Mouse (Mus musculus): ENCODE results near the gene Celsr1. TPM values are rescaled to one million over a fixed set of nuclear protein-coding genes. Genes with fewer than 3 reads are reported as not detected.
"Not testable (repeated sequence)": the region's sequence is repeated elsewhere in the genome, so short reads cannot be mapped to it uniquely, and the experiment has no call there.

Celsr1 gene
- polyA plus RNA-seq, 1 experiment: 2.9 TPM

- peak overlapping the region; percentile 78 for H3K4me3 ChIP-seq (ENCODE audit: low read depth, low read length)
- TF ChIP-seq CTCF (IDR thresholded peaks at IDR 0.05; ENCODE audit: extremely low read depth, insufficient read length, insufficient replicate concordance, low read depth, low read length) (no peak), POLR2A (IDR thresholded peaks at IDR 0.05; ENCODE audit: low read depth, low read length) (no peak)
- peaks cover 47% of the 10 kb centered on the region for H3K4me1 ChIP-seq (ENCODE audit: control insufficient read depth, insufficient read depth, insufficient read length, low read length)
- no peaks in the 10 kb centered on the region for H3K27me3 ChIP-seq (ENCODE audit: control insufficient read depth, insufficient read depth, low read length)
- H3K36me3 ChIP-seq (ENCODE audit: control insufficient read depth, insufficient read depth, low read length): no peaks in the 10 kb centered on the region
- WGBS: 2% methylated on average over 49 of the region's 49 CpGs
- H3K27ac ChIP-seq (ENCODE audit: insufficient read depth, low read depth, low read length): peak overlapping the region; percentile 31
These were observed 25.6 kb upstream of the Celsr1 start for GRCm38 (mm10) chr15:86058931-86059834.

DNA sequence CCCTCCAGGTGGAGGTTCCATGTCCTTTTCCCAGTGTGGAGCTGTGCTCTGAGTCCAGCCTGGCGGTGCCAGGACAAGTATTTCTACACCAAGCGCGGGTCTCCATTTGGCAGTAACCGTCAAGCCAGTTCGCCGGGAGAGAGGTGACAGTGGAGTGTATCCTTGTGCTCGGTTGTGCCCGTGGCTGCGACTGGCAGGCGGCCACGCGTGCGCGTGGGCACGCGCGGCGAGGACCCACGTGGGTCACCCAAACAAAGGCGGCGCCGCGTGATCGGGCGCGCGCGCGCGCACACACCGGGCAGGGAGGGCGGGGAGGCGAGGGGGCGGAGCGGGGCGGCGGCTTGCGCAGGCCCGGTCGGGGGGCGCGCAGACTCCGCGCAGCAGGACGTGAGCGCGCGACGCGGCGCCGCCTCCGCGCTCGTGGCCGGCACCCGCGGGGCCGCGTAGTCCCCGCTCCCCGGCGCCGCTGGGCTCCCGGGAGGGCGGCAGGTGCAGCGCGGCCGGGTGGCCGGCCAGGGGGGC, 24.9 kb upstream of the Celsr1 start:
- 1% methylated on average over 70 of the region's 70 CpGs for WGBS
- H3K27me3 ChIP-seq (ENCODE audit: control insufficient read depth, insufficient read depth, low read length): no peaks in the 10 kb centered on the region
- H3K4me1 ChIP-seq (ENCODE audit: control insufficient read depth, insufficient read depth, insufficient read length, low read length): peaks cover 42% of the 10 kb centered on the region
- H3K36me3 ChIP-seq (ENCODE audit: control insufficient read depth, insufficient read depth, low read length): no peaks in the 10 kb centered on the region
- H3K27ac ChIP-seq (ENCODE audit: insufficient read depth, low read depth, low read length): peak overlapping the region; percentile 31
- H3K4me3 ChIP-seq (ENCODE audit: low read depth, low read length): peak overlapping the region; percentile 78
- no peak for TF ChIP-seq CTCF (IDR thresholded peaks at IDR 0.05; ENCODE audit: extremely low read depth, insufficient read length, insufficient replicate concordance, low read depth, low read length)
- TF ChIP-seq POLR2A (IDR thresholded peaks at IDR 0.05; ENCODE audit: low read depth, low read length): no peak

DNA sequence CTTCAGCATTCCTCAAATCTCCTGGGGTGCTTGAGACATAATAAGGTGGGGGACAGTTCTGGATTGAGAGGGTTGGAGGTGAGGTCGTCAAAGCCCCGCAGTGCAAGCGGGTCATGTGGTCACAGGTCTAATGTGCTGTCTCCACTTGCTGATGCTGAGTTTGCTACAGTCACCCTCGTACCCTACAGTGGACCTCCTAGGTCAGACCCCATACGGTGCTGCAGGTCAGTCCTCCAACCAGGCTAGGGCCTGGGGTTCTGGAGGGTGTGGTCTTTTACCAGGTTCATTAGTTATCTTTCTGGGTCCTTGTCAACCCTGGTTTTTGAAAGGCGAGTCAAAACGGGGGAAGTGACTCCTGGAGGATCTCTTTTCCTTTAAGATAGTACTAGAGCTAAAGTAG, 24.3 kb upstream of the Celsr1 start:
- 25% methylated on average over 7 of the region's 7 CpGs for WGBS
- TF ChIP-seq POLR2A (IDR thresholded peaks at IDR 0.05; ENCODE audit: low read depth, low read length) (no peak), CTCF (IDR thresholded peaks at IDR 0.05; ENCODE audit: extremely low read depth, insufficient read length, insufficient replicate concordance, low read depth, low read length) (no peak)
- H3K27me3 ChIP-seq (ENCODE audit: control insufficient read depth, insufficient read depth, low read length): no peaks in the 10 kb centered on the region
- H3K36me3 ChIP-seq (ENCODE audit: control insufficient read depth, insufficient read depth, low read length): no peaks in the 10 kb centered on the region
- 0 out of 2 replicates have a peak overlapping the region, but pooled peaks have one; percentile 3 for H3K27ac ChIP-seq (ENCODE audit: insufficient read depth, low read depth, low read length)
- H3K4me1 ChIP-seq (ENCODE audit: control insufficient read depth, insufficient read depth, insufficient read length, low read length): peaks cover 39% of the 10 kb centered on the region
- peak overlapping the region; percentile 78 for H3K4me3 ChIP-seq (ENCODE audit: low read depth, low read length)

DNA sequence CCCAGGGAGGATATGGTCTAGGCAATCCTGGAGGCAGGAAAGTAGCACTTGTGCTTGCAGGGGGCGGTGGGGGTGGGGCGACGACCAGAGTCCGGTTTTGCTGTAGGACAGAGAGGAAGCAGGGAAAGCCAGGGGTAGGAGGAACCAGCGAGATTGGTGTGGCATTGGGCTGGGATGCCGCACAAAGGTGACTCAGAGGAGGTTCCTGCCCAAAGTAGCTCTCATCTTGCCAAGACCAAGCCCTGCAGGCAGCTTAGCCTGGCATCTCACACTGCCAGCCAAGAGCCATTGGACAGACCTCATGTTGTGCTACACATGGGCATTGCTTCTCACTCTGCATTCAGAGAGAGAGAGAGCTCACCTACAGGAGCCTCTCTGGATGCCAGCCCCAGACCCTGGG, 23.8 kb upstream of the Celsr1 start, which contains the start of gene Gramd4:
TSS of gene Gramd4 (plus strand) at position 283 of the 400 bp plus-strand sequence.
- Histone ChIP-seq H3K36me3 (ENCODE audit: control insufficient read depth, insufficient read depth, low read length) (no peaks in the 10 kb centered on the region), H3K4me3 (ENCODE audit: low read depth, low read length) (peak within 1 kb of the TSS; percentile 78), H3K27ac (ENCODE audit: insufficient read depth, low read depth, low read length) (0 out of 2 replicates have a peak within 1 kb of the TSS, but pooled peaks have one; percentile 3), H3K4me1 (ENCODE audit: control insufficient read depth, insufficient read depth, insufficient read length, low read length) (peaks cover 38% of the 10 kb centered on the region), H3K27me3 (ENCODE audit: control insufficient read depth, insufficient read depth, low read length) (no peaks in the 10 kb centered on the region)
- WGBS: 27% methylated on average over 6 of the region's 6 CpGs
- TF ChIP-seq CTCF (IDR thresholded peaks at IDR 0.05; ENCODE audit: extremely low read depth, insufficient read length, insufficient replicate concordance, low read depth, low read length) (no peak), POLR2A (IDR thresholded peaks at IDR 0.05; ENCODE audit: low read depth, low read length) (no peak)

- Histone ChIP-seq H3K27me3 (ENCODE audit: control insufficient read depth, insufficient read depth, low read length) (no peaks in the 10 kb centered on the region), H3K27ac (ENCODE audit: insufficient read depth, low read depth, low read length) (no peak overlapping the region), H3K4me1 (ENCODE audit: control insufficient read depth, insufficient read depth, insufficient read length, low read length) (peaks cover 29% of the 10 kb centered on the region), H3K4me3 (ENCODE audit: low read depth, low read length) (no peak overlapping the region), H3K36me3 (ENCODE audit: control insufficient read depth, insufficient read depth, low read length) (no peaks in the 10 kb centered on the region)
- WGBS: 77% methylated on average over 5 of the region's 5 CpGs
- TF ChIP-seq CTCF (IDR thresholded peaks at IDR 0.05; ENCODE audit: extremely low read depth, insufficient read length, insufficient replicate concordance, low read depth, low read length): no peak
- no peak for TF ChIP-seq POLR2A (IDR thresholded peaks at IDR 0.05; ENCODE audit: low read depth, low read length)
These were observed 22.7 kb upstream of the Celsr1 start for GRCm38 (mm10) chr15:86056221-86056760.

GRCm38 (mm10) chr15:86054861-86055260, 21.3 kb upstream of the Celsr1 start:
- H3K4me3 ChIP-seq (ENCODE audit: low read depth, low read length); H3K27me3 ChIP-seq (ENCODE audit: control insufficient read depth, insufficient read depth, low read length); H3K36me3 ChIP-seq (ENCODE audit: control insufficient read depth, insufficient read depth, low read length); H3K27ac ChIP-seq (ENCODE audit: insufficient read depth, low read depth, low read length): not testable (repeated sequence)
- peaks cover 15% of the 10 kb centered on the region for H3K4me1 ChIP-seq (ENCODE audit: control insufficient read depth, insufficient read depth, insufficient read length, low read length)
- 89% methylated on average over 3 of the region's 3 CpGs for WGBS

- TF ChIP-seq POLR2A (IDR thresholded peaks at IDR 0.05; ENCODE audit: low read depth, low read length) (no peak), CTCF (IDR thresholded peaks at IDR 0.05; ENCODE audit: extremely low read depth, insufficient read length, insufficient replicate concordance, low read depth, low read length) (peak; percentile 83; the same call in 1 of the 2 replicates)
- 37% methylated on average over 2 of the region's 2 CpGs for WGBS
- H3K4me3 ChIP-seq (ENCODE audit: low read depth, low read length): no peak overlapping the region
- H3K27me3 ChIP-seq (ENCODE audit: control insufficient read depth, insufficient read depth, low read length): no peaks in the 10 kb centered on the region
- H3K27ac ChIP-seq (ENCODE audit: insufficient read depth, low read depth, low read length): no peak overlapping the region
- H3K4me1 ChIP-seq (ENCODE audit: control insufficient read depth, insufficient read depth, insufficient read length, low read length): peaks cover 7% of the 10 kb centered on the region
- H3K36me3 ChIP-seq (ENCODE audit: control insufficient read depth, insufficient read depth, low read length): no peaks in the 10 kb centered on the region
These were observed 20.4 kb upstream of the Celsr1 start for GRCm38 (mm10) chr15:86053890-86054536.
